Mouse (Mus musculus): ENCODE measurements around the gene Ppp1r2. TPM values are rescaled to one million over a fixed set of nuclear protein-coding genes. Genes with fewer than 3 reads are reported as not detected.

The Ppp1r2 gene
- polyA plus RNA-seq, 1 experiment from 2014 or later: 94.9 TPM

- WGBS: 63% methylated on average over 5 of the region's 5 CpGs
Observed at GRCm38 (mm10) chr16:31232491-31233166, 42.4 kb downstream of the Ppp1r2 start.

GRCm38 (mm10) chr16:31231591-31231990 lies 43.5 kb downstream of the Ppp1r2 start:
- peaks cover 20% of the 10 kb centered on the region for H3K4me1 ChIP-seq (replicated peaks)
- H3K27me3 ChIP-seq: no peaks in the 10 kb centered on the region
- no peak overlapping the region for H3K4me2 ChIP-seq
- H3K36me3 ChIP-seq: no peaks in the 10 kb centered on the region
- no peaks in the 10 kb centered on the region for H3K9me3 ChIP-seq (replicated peaks)
- H3K27ac ChIP-seq: no peak overlapping the region
- no peak for ATAC-seq (replicated peaks; ENCODE audit: insufficient number of reproducible peaks, insufficient read depth, low FRiP score, low read depth)
- WGBS: 80% methylated on average over 5 of the region's 5 CpGs
- no peak overlapping the region for H3K9ac ChIP-seq
- H3K4me3 ChIP-seq: no peak overlapping the region

More at GRCm38 (mm10) chr16:31232491-31233166, 42.4 kb downstream of the Ppp1r2 start:
- H3K9me3 ChIP-seq (replicated peaks): no peaks in the 10 kb centered on the region
- H3K27ac ChIP-seq: no peak overlapping the region
- peaks cover 20% of the 10 kb centered on the region for H3K4me1 ChIP-seq (replicated peaks)
- H3K9ac ChIP-seq: no peak overlapping the region
- H3K36me3 ChIP-seq: no peaks in the 10 kb centered on the region
- no peaks in the 10 kb centered on the region for H3K27me3 ChIP-seq
- no peak overlapping the region for H3K4me2 ChIP-seq
- no peak for ATAC-seq (replicated peaks; ENCODE audit: insufficient number of reproducible peaks, insufficient read depth, low FRiP score, low read depth)
- no peak overlapping the region for H3K4me3 ChIP-seq

- Histone ChIP-seq H3K36me3 (no peaks in the 10 kb centered on the region), H3K4me2 (no peak overlapping the region), H3K27me3 (no peaks in the 10 kb centered on the region), H3K9ac (no peak overlapping the region), H3K9me3 (replicated peaks) (no peaks in the 10 kb centered on the region), H3K27ac (no peak overlapping the region), H3K4me3 (no peak overlapping the region), H3K4me1 (replicated peaks) (no peaks in the 10 kb centered on the region)
- WGBS: 91% methylated on average over 1 of the region's 1 CpGs
- ATAC-seq (replicated peaks; ENCODE audit: insufficient number of reproducible peaks, insufficient read depth, low FRiP score, low read depth): no peak
Observed at GRCm38 (mm10) chr16:31227746-31228145, 47.3 kb downstream of the Ppp1r2 start.

- ATAC-seq (replicated peaks; ENCODE audit: insufficient number of reproducible peaks, insufficient read depth, low FRiP score, low read depth): no peak
- no peaks in the 10 kb centered on the region for H3K9me3 ChIP-seq (replicated peaks)
- H3K36me3 ChIP-seq: no peaks in the 10 kb centered on the region
- WGBS: 85% methylated on average over 4 of the region's 4 CpGs
- no peak overlapping the region for H3K4me3 ChIP-seq
- H3K4me1 ChIP-seq (replicated peaks): no peaks in the 10 kb centered on the region
- no peak overlapping the region for H3K4me2 ChIP-seq
- no peak overlapping the region for H3K27ac ChIP-seq
- no peak overlapping the region for H3K9ac ChIP-seq
- no peaks in the 10 kb centered on the region for H3K27me3 ChIP-seq
Observed at GRCm38 (mm10) chr16:31215271-31215670, 59.8 kb downstream of the Ppp1r2 start.

GRCm38 (mm10) chr16:31213463-31213862 lies 61.6 kb downstream of the Ppp1r2 start:
- WGBS: 90% methylated on average over 6 of the region's 6 CpGs
- no peak for ATAC-seq (replicated peaks; ENCODE audit: insufficient number of reproducible peaks, insufficient read depth, low FRiP score, low read depth)
- H3K9ac ChIP-seq: no peak overlapping the region

GRCm38 (mm10) chr16:31211503-31211902 lies 63.6 kb downstream of the Ppp1r2 start:
- H3K27ac ChIP-seq: no peak overlapping the region
- no peaks in the 10 kb centered on the region for H3K27me3 ChIP-seq
- H3K4me1 ChIP-seq (replicated peaks): peaks cover 5% of the 10 kb centered on the region
- H3K4me2 ChIP-seq: no peak overlapping the region
- no peaks in the 10 kb centered on the region for H3K9me3 ChIP-seq (replicated peaks)
- H3K36me3 ChIP-seq: no peaks in the 10 kb centered on the region
- 70% methylated on average over 9 of the region's 9 CpGs for WGBS
- no peak for ATAC-seq (replicated peaks; ENCODE audit: insufficient number of reproducible peaks, insufficient read depth, low FRiP score, low read depth)
- H3K4me3 ChIP-seq: no peak overlapping the region
- H3K9ac ChIP-seq: no peak overlapping the region

More at GRCm38 (mm10) chr16:31213463-31213862, 61.6 kb downstream of the Ppp1r2 start:
- no peaks in the 10 kb centered on the region for H3K9me3 ChIP-seq (replicated peaks)
- no peaks in the 10 kb centered on the region for H3K27me3 ChIP-seq
- no peak overlapping the region for H3K27ac ChIP-seq
- H3K4me3 ChIP-seq: no peak overlapping the region
- no peak overlapping the region for H3K4me2 ChIP-seq
- H3K36me3 ChIP-seq: no peaks in the 10 kb centered on the region
- H3K4me1 ChIP-seq (replicated peaks): peaks cover 5% of the 10 kb centered on the region

- H3K4me1 ChIP-seq (replicated peaks): peaks cover 5% of the 10 kb centered on the region
- 49% methylated on average over 4 of the region's 4 CpGs for WGBS
- no peaks in the 10 kb centered on the region for H3K27me3 ChIP-seq
- ATAC-seq (replicated peaks; ENCODE audit: insufficient number of reproducible peaks, insufficient read depth, low FRiP score, low read depth): no peak
- no peaks in the 10 kb centered on the region for H3K9me3 ChIP-seq (replicated peaks)
- no peak overlapping the region for H3K4me2 ChIP-seq
- H3K4me3 ChIP-seq: no peak overlapping the region
- H3K36me3 ChIP-seq: no peaks in the 10 kb centered on the region
- no peak overlapping the region for H3K27ac ChIP-seq
- H3K9ac ChIP-seq: no peak overlapping the region
Observed at GRCm38 (mm10) chr16:31210453-31210852, 64.6 kb downstream of the Ppp1r2 start.

- Histone ChIP-seq H3K36me3 (no peaks in the 10 kb centered on the region), H3K27ac (no peak overlapping the region), H3K27me3 (no peaks in the 10 kb centered on the region), H3K9me3 (replicated peaks) (no peaks in the 10 kb centered on the region), H3K4me1 (replicated peaks) (peaks cover 5% of the 10 kb centered on the region), H3K9ac (no peak overlapping the region), H3K4me3 (no peak overlapping the region), H3K4me2 (no peak overlapping the region)
- ATAC-seq (replicated peaks; ENCODE audit: insufficient number of reproducible peaks, insufficient read depth, low FRiP score, low read depth): no peak
- 54% methylated on average over 5 of the region's 5 CpGs for WGBS
Observed at GRCm38 (mm10) chr16:31209911-31210310, 65.2 kb downstream of the Ppp1r2 start.

GRCm38 (mm10) chr16:31205726-31206125 lies 69.4 kb downstream of the Ppp1r2 start:
- Histone ChIP-seq H3K9me3 (replicated peaks) (no peaks in the 10 kb centered on the region), H3K36me3 (no peaks in the 10 kb centered on the region), H3K27me3 (no peaks in the 10 kb centered on the region), H3K27ac (no peak overlapping the region), H3K4me1 (replicated peaks) (peaks cover 8% of the 10 kb centered on the region), H3K9ac (no peak overlapping the region), H3K4me3 (no peak overlapping the region), H3K4me2 (no peak overlapping the region)
- ATAC-seq (replicated peaks; ENCODE audit: insufficient number of reproducible peaks, insufficient read depth, low FRiP score, low read depth): no peak
- 84% methylated on average over 7 of the region's 7 CpGs for WGBS

GRCm38 (mm10) chr16:31205187-31205586 lies 69.9 kb downstream of the Ppp1r2 start:
- no peak overlapping the region for H3K4me3 ChIP-seq
- no peak overlapping the region for H3K9ac ChIP-seq
- H3K4me1 ChIP-seq (replicated peaks): peaks cover 8% of the 10 kb centered on the region
- H3K27ac ChIP-seq: no peak overlapping the region
- H3K4me2 ChIP-seq: no peak overlapping the region
- H3K36me3 ChIP-seq: no peaks in the 10 kb centered on the region
- 91% methylated on average over 8 of the region's 8 CpGs for WGBS
- no peak for ATAC-seq (replicated peaks; ENCODE audit: insufficient number of reproducible peaks, insufficient read depth, low FRiP score, low read depth)
- no peaks in the 10 kb centered on the region for H3K27me3 ChIP-seq
- no peaks in the 10 kb centered on the region for H3K9me3 ChIP-seq (replicated peaks)

- 67% methylated on average over 1 of the region's 1 CpGs for WGBS
Observed at GRCm38 (mm10) chr16:31204216-31204615, 70.9 kb downstream of the Ppp1r2 start.

GRCm38 (mm10) chr16:31201704-31202103 lies 73.4 kb downstream of the Ppp1r2 start:
- H3K9ac ChIP-seq: no peak overlapping the region

More at GRCm38 (mm10) chr16:31204216-31204615, 70.9 kb downstream of the Ppp1r2 start:
- Histone ChIP-seq H3K4me2 (no peak overlapping the region), H3K9me3 (replicated peaks) (no peaks in the 10 kb centered on the region), H3K4me1 (replicated peaks) (peaks cover 16% of the 10 kb centered on the region), H3K27me3 (no peaks in the 10 kb centered on the region), H3K27ac (no peak overlapping the region), H3K9ac (no peak overlapping the region), H3K4me3 (no peak overlapping the region), H3K36me3 (no peaks in the 10 kb centered on the region)
- ATAC-seq (replicated peaks; ENCODE audit: insufficient number of reproducible peaks, insufficient read depth, low FRiP score, low read depth): no peak

More at GRCm38 (mm10) chr16:31201704-31202103, 73.4 kb downstream of the Ppp1r2 start:
- H3K36me3 ChIP-seq: no peaks in the 10 kb centered on the region
- no peaks in the 10 kb centered on the region for H3K9me3 ChIP-seq (replicated peaks)
- ATAC-seq (replicated peaks; ENCODE audit: insufficient number of reproducible peaks, insufficient read depth, low FRiP score, low read depth): no peak
- peaks cover 19% of the 10 kb centered on the region for H3K4me1 ChIP-seq (replicated peaks)
- 64% methylated on average over 2 of the region's 2 CpGs for WGBS
- no peak overlapping the region for H3K4me3 ChIP-seq
- H3K27ac ChIP-seq: peak overlapping the region; percentile 96
- no peaks in the 10 kb centered on the region for H3K27me3 ChIP-seq
- peak overlapping the region; percentile 72 for H3K4me2 ChIP-seq

Measured in heart, embryonic 15.5 days (tissue).